ENCODE assay signal across 7 mouse cellular contexts in genomic region chr2:92375788-92376187, GRCm38 (mm10). TPM values are rescaled to one million over a fixed set of nuclear protein-coding genes. Genes with fewer than 3 reads are reported as not detected.
DNase-seq lines count a peak whose midpoint lies in the region; ATAC-seq and TF ChIP-seq lines count a peak whose summit lies in the region.

No protein-coding gene starts in this region.

- DNase-seq in lung, postnatal 0 days (ENCODE audit: low spot score), result no peak
- DNase-seq in lung, postnatal 10 days, result no peak
- DNase-seq in limb, embryonic 11.5 days (ENCODE audit: low spot score), result no peak
- DNase-seq in retina, embryonic 14.5 days (ENCODE audit: low spot score), result no peak
- DNase-seq in left cerebral cortex, postnatal 36 days (ENCODE audit: low spot score in 2 of 2), result no peak

- H3K9ac ChIP-seq in lung, postnatal 0 days (replicated peaks; ENCODE audit: low read depth), result peak overlapping the region; percentile 70
- H3K9ac ChIP-seq in limb, embryonic 11.5 days (ENCODE audit: low read length), result peak overlapping the region; percentile 49

- no peak for TF ChIP-seq EP300 in lung, postnatal 0 days (IDR thresholded peaks at IDR 0.05)

- H3K4me2 ChIP-seq in lung, postnatal 0 days (replicated peaks; ENCODE audit: low read depth, low read length), result peak overlapping the region; percentile 74
- peak overlapping the region; percentile 61 for H3K4me2 ChIP-seq in limb, embryonic 11.5 days (ENCODE audit: low read depth, severe bottlenecking)

- no peak for TF ChIP-seq CTCF in lung, postnatal 0 days (IDR thresholded peaks at IDR 0.05)
- no peak for TF ChIP-seq CTCF in embryonic fibroblast, embryonic 13.5 days (IDR thresholded peaks at IDR 0.05; ENCODE audit: borderline replicate concordance, insufficient read depth, low read length)
- no peak for TF ChIP-seq CTCF in small intestine, adult 2 months (IDR thresholded peaks at IDR 0.05; ENCODE audit: extremely low read depth, insufficient read length, insufficient replicate concordance, low read depth, low read length)

- 10% methylated on average over 10 of the region's 10 CpGs for WGBS in lung, postnatal 0 days
- WGBS in limb, embryonic 11.5 days, result 18% methylated on average over 10 of the region's 10 CpGs
- whole genome bisulfite sequencing in small intestine, adult 2 months, result 5% methylated on average over 10 of the region's 10 CpGs

- no peak for TF ChIP-seq POLR2A in embryonic fibroblast, embryonic 13.5 days (IDR thresholded peaks at IDR 0.05; ENCODE audit: low read depth, low read length)
- TF ChIP-seq POLR2A in small intestine, adult 2 months (IDR thresholded peaks at IDR 0.05; ENCODE audit: low read depth, low read length), result no peak

- peaks cover 13% of the 10 kb centered on the region; the same call in 1 of the 2 replicates for H3K4me1 ChIP-seq in lung, postnatal 0 days (ENCODE audit: insufficient read depth, low read depth, low read length)
- H3K4me1 ChIP-seq in embryonic fibroblast, embryonic 13.5 days (ENCODE audit: control insufficient read depth, insufficient read depth, low read length), result 0 out of 2 replicates have a peak, but pooled peaks cover 2% of the 10 kb centered on the region
- H3K4me1 ChIP-seq in limb, embryonic 11.5 days (ENCODE audit: control insufficient read depth, insufficient read depth, low read length), result peaks cover 21% of the 10 kb centered on the region
- peaks cover 35% of the 10 kb centered on the region for H3K4me1 ChIP-seq in small intestine, adult 2 months (ENCODE audit: control insufficient read depth, insufficient read depth, insufficient read length, low read length)

- H3K27me3 ChIP-seq in lung, postnatal 0 days (replicated peaks; ENCODE audit: insufficient read depth, low read length), result no peaks in the 10 kb centered on the region; the same call in 1 of the 2 replicates
- H3K27me3 ChIP-seq in limb, embryonic 11.5 days (ENCODE audit: control insufficient read depth, insufficient read depth, low read length), result 0 out of 2 replicates have a peak, but pooled peaks cover 3% of the 10 kb centered on the region
- no peaks in the 10 kb centered on the region for H3K27me3 ChIP-seq in small intestine, adult 2 months (ENCODE audit: control insufficient read depth, insufficient read depth, low read length)

- peak overlapping the region; percentile 54 for H3K4me3 ChIP-seq in lung, postnatal 0 days (ENCODE audit: low read depth, low read length)
- H3K4me3 ChIP-seq in embryonic fibroblast, embryonic 13.5 days (ENCODE audit: insufficient read depth, low read length), result peak overlapping the region; percentile 84
- peak overlapping the region; percentile 53 for H3K4me3 ChIP-seq in limb, embryonic 11.5 days (ENCODE audit: low read depth, low read length)
- H3K4me3 ChIP-seq in small intestine, adult 2 months (ENCODE audit: low read depth, low read length), result peak overlapping the region; percentile 78

- H3K36me3 ChIP-seq in lung, postnatal 0 days (ENCODE audit: insufficient read depth, low read length), result peaks cover 14% of the 10 kb centered on the region
- no peaks in the 10 kb centered on the region for H3K36me3 ChIP-seq in limb, embryonic 11.5 days (ENCODE audit: control insufficient read depth, insufficient read depth, low read length)
- peaks cover 34% of the 10 kb centered on the region for H3K36me3 ChIP-seq in small intestine, adult 2 months (ENCODE audit: control insufficient read depth, insufficient read depth, low read length)

- intact Hi-C loops in left cerebral cortex, postnatal 36 days (cut with DNase I), result no loop called here

- ATAC-seq in lung, postnatal 0 days, result no peak
- no peak for ATAC-seq in limb, embryonic 11.5 days (ENCODE audit: insufficient number of reproducible peaks, low FRiP score, low TSS enrichment, low read depth)

- H3K27ac ChIP-seq in lung, postnatal 0 days (ENCODE audit: low read length), result peak overlapping the region; percentile 93
- no peak overlapping the region for H3K27ac ChIP-seq in embryonic fibroblast, embryonic 13.5 days (ENCODE audit: insufficient read depth, low read length)
- H3K27ac ChIP-seq in limb, embryonic 11.5 days (replicated peaks; ENCODE audit: low read depth, low read length), result no peak overlapping the region
- peak overlapping the region; percentile 92 for H3K27ac ChIP-seq in small intestine, adult 2 months (ENCODE audit: insufficient read depth, low read depth, low read length)

- H3K9me3 ChIP-seq in lung, postnatal 0 days (ENCODE audit: low read length), result no peaks in the 10 kb centered on the region
- H3K9me3 ChIP-seq in limb, embryonic 11.5 days (ENCODE audit: control insufficient read depth, low read length), result no peaks in the 10 kb centered on the region

RNA-seq across cellular contexts. Expression of gene Large2, which starts 1.1 kb away (rescaled TPM):
- 17.1 and 18.7 TPM in 2 replicates for polyA plus RNA-seq in lung, postnatal 0 days (2015; fragmentation: Nextera tagmentation; extraction: Ambion mirVana)
- not detected in 2 replicates for polyA plus RNA-seq in embryonic fibroblast, embryonic 13.5 days (2011; ENCODE audit: insufficient read length, low read depth, missing spikeins)
- polyA plus RNA-seq in limb, embryonic 11.5 days (2014; fragmentation: Nextera tagmentation; extraction: Ambion mirVana), result 11.8 and 13.2 TPM in 2 replicates
- 12.3 and 15.6 TPM in 2 replicates for polyA plus RNA-seq in small intestine, adult 2 months (2012; rRNA removed)
- under 1 TPM; 0.47 to 0.97 TPM for total RNA-seq in left cerebral cortex, postnatal 36 days (2021)

RNA-seq across cellular contexts. Expression of gene Pex16, which starts 1.3 kb away (rescaled TPM):
- 28.3 and 30.8 TPM in 2 replicates for polyA plus RNA-seq in lung, postnatal 0 days (2015; fragmentation: Nextera tagmentation; extraction: Ambion mirVana)
- polyA plus RNA-seq in embryonic fibroblast, embryonic 13.5 days (2011; ENCODE audit: insufficient read length, low read depth, missing spikeins), result 6.1 and 6.7 TPM in 2 replicates
- 14.2 and 15.1 TPM in 2 replicates for polyA plus RNA-seq in limb, embryonic 11.5 days (2014; fragmentation: Nextera tagmentation; extraction: Ambion mirVana)
- polyA plus RNA-seq in small intestine, adult 2 months (2012; rRNA removed), result 71.2 and 157 TPM in 2 replicates
- total RNA-seq in left cerebral cortex, postnatal 36 days (2021), result 10 to 100 TPM; 33.4 to 34.1 TPM

RNA-seq across cellular contexts. Expression of gene 1700029I15Rik, which starts 6.5 kb away (rescaled TPM):
- 2.3 TPM in 2 replicates for polyA plus RNA-seq in lung, postnatal 0 days (2015; fragmentation: Nextera tagmentation; extraction: Ambion mirVana)
- 0.83 and 0.98 TPM in 2 replicates for polyA plus RNA-seq in embryonic fibroblast, embryonic 13.5 days (2011; ENCODE audit: insufficient read length, low read depth, missing spikeins)
- 1.2 and 1.9 TPM in 2 replicates for polyA plus RNA-seq in limb, embryonic 11.5 days (2014; fragmentation: Nextera tagmentation; extraction: Ambion mirVana)
- 3.5 and 7.4 TPM in 2 replicates for polyA plus RNA-seq in small intestine, adult 2 months (2012; rRNA removed)
- 1 to 10 TPM; 3.6 to 4.2 TPM for total RNA-seq in left cerebral cortex, postnatal 36 days (2021)

RNA-seq across cellular contexts. Expression of gene Mapk8ip1, which starts 25.3 kb away (rescaled TPM):
- polyA plus RNA-seq in lung, postnatal 0 days (2015; fragmentation: Nextera tagmentation; extraction: Ambion mirVana), result 7.8 and 9.7 TPM in 2 replicates
- 7.1 and 8.6 TPM in 2 replicates for polyA plus RNA-seq in embryonic fibroblast, embryonic 13.5 days (2011; ENCODE audit: insufficient read length, low read depth, missing spikeins)
- 15.1 and 19.9 TPM in 2 replicates for polyA plus RNA-seq in limb, embryonic 11.5 days (2014; fragmentation: Nextera tagmentation; extraction: Ambion mirVana)
- polyA plus RNA-seq in small intestine, adult 2 months (2012; rRNA removed), result 4.7 and 5.3 TPM in 2 replicates
- total RNA-seq in left cerebral cortex, postnatal 36 days (2021), result 100 to 1,000 TPM; 344 to 389 TPM

RNA-seq across cellular contexts. Expression of gene Cry2, which starts 58.1 kb away (rescaled TPM):
- 36.3 and 36.6 TPM in 2 replicates for polyA plus RNA-seq in lung, postnatal 0 days (2015; fragmentation: Nextera tagmentation; extraction: Ambion mirVana)
- polyA plus RNA-seq in embryonic fibroblast, embryonic 13.5 days (2011; ENCODE audit: insufficient read length, low read depth, missing spikeins), result 14.2 and 16.7 TPM in 2 replicates
- polyA plus RNA-seq in limb, embryonic 11.5 days (2014; fragmentation: Nextera tagmentation; extraction: Ambion mirVana), result 18.0 and 18.1 TPM in 2 replicates
- 4.7 and 13.1 TPM in 2 replicates for polyA plus RNA-seq in small intestine, adult 2 months (2012; rRNA removed)
- total RNA-seq in left cerebral cortex, postnatal 36 days (2021), result 100 to 1,000 TPM; 109 to 122 TPM

Comparison
In these comparisons a context has a peak if more than half of its experiments do, and no peak if none do; other contexts are left out.
1. H3K27ac ChIP-seq: peak in lung, postnatal 0 days (single experiment) and small intestine, adult 2 months (single experiment); none in embryonic fibroblast, embryonic 13.5 days (single experiment) and limb, embryonic 11.5 days (single experiment).
2. Peak in every context shown above with its lines, with median percentiles within 50 percentile points of each other: H3K4me3 ChIP-seq.